Mouse (Mus musculus) kidney, adult 9 months (tissue): ENCODE data around the gene Fancm.
"Not testable (repeated sequence)": the region's sequence is repeated elsewhere in the genome, so short reads cannot be mapped to it uniquely, and the experiment has no call there.

Experiments
- DNase-seq: peaks from one replicate; pipeline ENCODE4 v3.0.0; 2022

Gene Fancm

GRCm38 (mm10) chr12:65075085-65075732 lies at the start of gene Fancm:
Gene Fancm (plus strand): TSS chr12:65075603.
- DNase-seq, result peak; percentile 93

- DNase-seq, result no peak
Observed at GRCm38 (mm10) chr12:65035839-65036189, 39.6 kb upstream of the Fancm start.

- peak; percentile 91 for DNase-seq
Observed at GRCm38 (mm10) chr12:65036190-65036870, 39.1 kb upstream of the Fancm start, which contains the start of gene Prpf39. Gene Prpf39 (plus strand): TSS chr12:65036333.

GRCm38 (mm10) chr12:65036892-65037545 lies 38.4 kb upstream of the Fancm start:
- no peak for DNase-seq

- no peak for DNase-seq
Observed at GRCm38 (mm10) chr12:65037546-65037937, 37.9 kb upstream of the Fancm start.

GRCm38 (mm10) chr12:65048799-65049198 lies 26.6 kb upstream of the Fancm start:
- DNase-seq, result no peak

GRCm38 (mm10) chr12:65058203-65058602 lies 17.2 kb upstream of the Fancm start:
- DNase-seq, result no peak

- DNase-seq, result no peak
Observed at GRCm38 (mm10) chr12:65061082-65061481, 14.3 kb upstream of the Fancm start.

- no peak for DNase-seq
Observed at GRCm38 (mm10) chr12:65065241-65065640, 10.2 kb upstream of the Fancm start.

- DNase-seq, result no peak
Observed at GRCm38 (mm10) chr12:65066234-65066633, 9.2 kb upstream of the Fancm start.

- DNase-seq, result no peak
Observed at GRCm38 (mm10) chr12:65068409-65068808, 7.0 kb upstream of the Fancm start.

- DNase-seq, result no peak
Observed at GRCm38 (mm10) chr12:65072911-65073610, 2.3 kb upstream of the Fancm start.

- DNase-seq, result peak; percentile 98
Observed at GRCm38 (mm10) chr12:65073611-65074178, 1.7 kb upstream of the Fancm start, which contains the start of gene Fkbp3. Gene Fkbp3 (minus strand): TSS chr12:65074007.

- peak; percentile 19 for DNase-seq
Observed at GRCm38 (mm10) chr12:65074651-65075050, 752 bp upstream of the Fancm start.

- peak; percentile 10 for DNase-seq
Observed at GRCm38 (mm10) chr12:65075733-65076310, 419 bp downstream of the Fancm start.

- no peak for DNase-seq
Observed at GRCm38 (mm10) chr12:65076906-65077305, 1.5 kb downstream of the Fancm start.

- DNase-seq, result no peak
Observed at GRCm38 (mm10) chr12:65108746-65109145, 33.3 kb downstream of the Fancm start.

- DNase-seq, result no peak
Observed at GRCm38 (mm10) chr12:65111503-65111902, 36.1 kb downstream of the Fancm start.

- DNase-seq, result no peak
Observed at GRCm38 (mm10) chr12:65112811-65113210, 37.4 kb downstream of the Fancm start.

GRCm38 (mm10) chr12:65113925-65114324 lies 38.5 kb downstream of the Fancm start:
- DNase-seq, result no peak

- DNase-seq, result not testable (repeated sequence)
Observed at GRCm38 (mm10) chr12:65114978-65115377, 39.6 kb downstream of the Fancm start.

GRCm38 (mm10) chr12:65118968-65119367 lies 43.6 kb downstream of the Fancm start:
- no peak for DNase-seq

GRCm38 (mm10) chr12:65119451-65119850 lies 44.0 kb downstream of the Fancm start:
- DNase-seq, result no peak
